Mouse (Mus musculus) heart, embryonic 14.5 days (tissue): ENCODE measurements at regions not wholly inside any gene's neighbourhood (a gene's known extent, or its start where the extent isn't known, plus 50 kb on each side); places are given as distances from the start of the nearest gene placed in this dataset.

Source experiments
- ATAC-seq: fragments of 200-750 bp; cut with Nextera tagmentation; 2 replicates; pipeline ENCODE4 v1.8.0; 2017; ENCODE audit warnings: low read depth, moderate TSS enrichment; ENCODE audit not compliant: insufficient number of reproducible peaks, insufficient read depth, low FRiP score
- H3K27ac ChIP-seq, 2 experiments: fragments of 200-500 bp in 1 of 2; fragments of 300-500 bp in 1 of 2; sonication (generic) in 1 of 2; replicated peaks in 1 of 2; 2 replicates each; pipeline ENCODE4 v1.5.1; 2012 to 2014; ENCODE audit warnings: low read depth in 2 of 2, low read length in 2 of 2, control low read depth in 1 of 2, mild to moderate bottlenecking in 1 of 2, mixed read lengths in 1 of 2; ENCODE audit not compliant: control insufficient read depth in 1 of 2, insufficient read depth in 1 of 2
- H3K27me3 ChIP-seq: fragments of 300-500 bp; sonication (generic); 2 replicates; pipeline ENCODE4 v1.6.1; 2014; ENCODE audit warnings: mild to moderate bottlenecking, low read length, control low read depth; ENCODE audit not compliant: control insufficient read depth, insufficient read depth
- H3K36me3 ChIP-seq: fragments of 300-500 bp; sonication (generic); 2 replicates; pipeline ENCODE4 v1.6.1; 2014; ENCODE audit warnings: mild to moderate bottlenecking, control low read depth, low read length, mixed read lengths; ENCODE audit not compliant: control insufficient read depth, insufficient read depth
- H3K4me1 ChIP-seq, 2 experiments: fragments of 200-500 bp in 1 of 2; fragments of 300-500 bp in 1 of 2; sonication (generic) in 1 of 2; 2 replicates each; pipeline ENCODE4 v1.6.1; 2012 to 2014; ENCODE audit warnings: low read length in 2 of 2, control low read depth in 1 of 2, mixed read lengths in 1 of 2; ENCODE audit not compliant: control insufficient read depth in 2 of 2, insufficient read depth in 2 of 2
- H3K4me2 ChIP-seq: fragments of 300-500 bp; sonication (generic); 2 replicates; pipeline ENCODE4 v1.6.1; 2014; ENCODE audit warnings: mild to moderate bottlenecking, low read length
- H3K4me3 ChIP-seq, 2 experiments: fragments of 200-500 bp in 1 of 2; fragments of 300-500 bp in 1 of 2; sonication (generic) in 1 of 2; 2 replicates each; pipeline ENCODE4 v1.5.1; 2012 to 2014; ENCODE audit warnings: low read length in 2 of 2, mild to moderate bottlenecking in 2 of 2, control low read depth in 1 of 2, low read depth in 1 of 2, moderate library complexity in 1 of 2; ENCODE audit not compliant: control insufficient read depth in 1 of 2, insufficient read depth in 1 of 2
- H3K9ac ChIP-seq: fragments of 300-500 bp; sonication (generic); 2 replicates; pipeline ENCODE4 v1.6.1; 2014; ENCODE audit warnings: mild to moderate bottlenecking, low read length
- H3K9me3 ChIP-seq: fragments of 300-500 bp; sonication (generic); 2 replicates; pipeline ENCODE4 v1.6.1; 2016; ENCODE audit warnings: low read length, control low read depth; ENCODE audit not compliant: control insufficient read depth
- WGBS: fragments of 180-500 bp; shearing (Covaris S2); extraction: QIAGEN DNeasy Blood & Tissue Kit; methylation state at CpG from one replicate; pipeline ENCODE4 v1.1.7; 2014; 5-methylcytosine and 5-hydroxymethylcytosine counted together

- Histone ChIP-seq H3K9ac (peak overlapping the region; percentile 45), H3K36me3 (no peaks in the 10 kb centered on the region), H3K4me2 (peak overlapping the region; percentile 50), H3K27me3 (no peaks in the 10 kb centered on the region), H3K9me3 (no peaks in the 10 kb centered on the region), H3K4me1 (peaks cover 3 to 4% of the 10 kb centered on the region in 2 experiments; a peak in 2 of 4 replicates), H3K27ac (no peak overlapping the region), H3K4me3 (no peak overlapping the region)
- WGBS = 20% methylated on average over 24 of the region's 24 CpGs
- no peak for ATAC-seq
These were observed 858.2 kb upstream of the Car8 start for GRCm38 (mm10) chr4:9096809-9097700.

- H3K4me1 ChIP-seq = peaks cover 3 to 4% of the 10 kb centered on the region in 2 experiments; a peak in 2 of 4 replicates
- H3K27me3 ChIP-seq = no peaks in the 10 kb centered on the region
- ATAC-seq = no peak
- H3K4me2 ChIP-seq = no peak overlapping the region
- no peak overlapping the region for H3K27ac ChIP-seq
- no peaks in the 10 kb centered on the region for H3K9me3 ChIP-seq
- H3K36me3 ChIP-seq = no peaks in the 10 kb centered on the region
- H3K4me3 ChIP-seq = no peak overlapping the region
- WGBS = 86% methylated on average over 2 of the region's 2 CpGs
- H3K9ac ChIP-seq = no peak overlapping the region
These were observed 857.4 kb upstream of the Car8 start for GRCm38 (mm10) chr4:9096274-9096673.

GRCm38 (mm10) chr4:9095646-9096045 lies 856.8 kb upstream of the Car8 start:
- no peaks in the 10 kb centered on the region for H3K36me3 ChIP-seq
- ATAC-seq = no peak
- WGBS = 64% methylated on average over 7 of the region's 7 CpGs

GRCm38 (mm10) chr4:9094522-9094921 lies 855.7 kb upstream of the Car8 start:
- H3K36me3 ChIP-seq = no peaks in the 10 kb centered on the region
- no peak for ATAC-seq
- H3K4me2 ChIP-seq = no peak overlapping the region
- WGBS = 38% methylated on average over 10 of the region's 10 CpGs
- H3K4me1 ChIP-seq = peaks cover 6 to 9% of the 10 kb centered on the region in 2 experiments
- H3K4me3 ChIP-seq = no peak overlapping the region
- H3K9me3 ChIP-seq = no peaks in the 10 kb centered on the region
- H3K27me3 ChIP-seq = no peaks in the 10 kb centered on the region
- H3K27ac ChIP-seq = no peak overlapping the region
- no peak overlapping the region for H3K9ac ChIP-seq

More at GRCm38 (mm10) chr4:9095646-9096045, 856.8 kb upstream of the Car8 start:
- Histone ChIP-seq H3K27me3 (no peaks in the 10 kb centered on the region), H3K27ac (no peak overlapping the region), H3K9ac (no peak overlapping the region), H3K4me1 (peaks cover 3 to 4% of the 10 kb centered on the region in 2 experiments; a peak in 2 of 4 replicates), H3K4me3 (no peak overlapping the region), H3K9me3 (no peaks in the 10 kb centered on the region), H3K4me2 (no peak overlapping the region)

- Histone ChIP-seq H3K36me3 (no peaks in the 10 kb centered on the region), H3K4me3 (no peak overlapping the region), H3K27ac (no peak overlapping the region), H3K4me2 (no peak overlapping the region), H3K4me1 (peaks cover 8 to 13% of the 10 kb centered on the region in 2 experiments), H3K9me3 (no peaks in the 10 kb centered on the region), H3K9ac (no peak overlapping the region), H3K27me3 (no peaks in the 10 kb centered on the region)
- no peak for ATAC-seq
- 67% methylated on average over 6 of the region's 6 CpGs for WGBS
These were observed 855.2 kb upstream of the Car8 start for GRCm38 (mm10) chr4:9094076-9094475.

GRCm38 (mm10) chr4:9083526-9083925 lies 844.7 kb upstream of the Car8 start:
- Histone ChIP-seq H3K9me3 (no peaks in the 10 kb centered on the region), H3K9ac (no peak overlapping the region), H3K4me2 (peak overlapping the region; percentile 11; the same call in 1 of the 2 replicates), H3K4me3 (no peak overlapping the region), H3K27ac (peak overlapping the region; percentile 16 to 75; a peak in 2 of 4 replicates), H3K4me1 (peaks cover 33 to 40% of the 10 kb centered on the region in 2 experiments), H3K27me3 (no peaks in the 10 kb centered on the region), H3K36me3 (no peaks in the 10 kb centered on the region)
- ATAC-seq = no peak
- 43% methylated on average over 13 of the region's 13 CpGs for WGBS

GRCm38 (mm10) chr4:9081701-9082562 lies 843.1 kb upstream of the Car8 start:
- Histone ChIP-seq H3K27ac (peak overlapping the region; percentile 75), H3K4me1 (peaks cover 31 to 39% of the 10 kb centered on the region in 2 experiments), H3K9ac (0 out of 2 replicates have a peak overlapping the region, but pooled peaks have one; percentile 35), H3K9me3 (no peaks in the 10 kb centered on the region), H3K4me2 (peak overlapping the region; percentile 12; the same call in 1 of the 2 replicates), H3K36me3 (no peaks in the 10 kb centered on the region), H3K4me3 (no peak overlapping the region), H3K27me3 (0 out of 2 replicates have a peak, but pooled peaks cover 3% of the 10 kb centered on the region)
- ATAC-seq = no peak
- 40% methylated on average over 14 of the region's 14 CpGs for WGBS
